Mouse (Mus musculus) kidney, adult 18-20 months (tissue): ENCODE results near the gene Gm17018.
"Not testable (repeated sequence)": the region's sequence is repeated elsewhere in the genome, so short reads cannot be mapped to it uniquely, and the experiment has no call there.

Experiments
- DNase-seq: peaks from one replicate; pipeline ENCODE4 v3.0.0; 2021

The Gm17018 gene

GRCm38 (mm10) chr19:45560153-45560890, at the start of gene Gm17018, which contains the start of gene Poll:
Gm17018 (plus strand) TSS chr19:45560615.
Poll (minus strand) TSS chr19:45560531.
- DNase-seq, result peak; percentile 83

GRCm38 (mm10) chr19:45510680-45511079, 49.7 kb upstream of the Gm17018 start:
- no peak for DNase-seq

GRCm38 (mm10) chr19:45511406-45511805, 49.0 kb upstream of the Gm17018 start:
- no peak for DNase-seq

- DNase-seq, result no peak
Measured at GRCm38 (mm10) chr19:45515341-45515740, 45.1 kb upstream of the Gm17018 start.

- no peak for DNase-seq
Measured at GRCm38 (mm10) chr19:45516264-45516663, 44.2 kb upstream of the Gm17018 start.

- no peak for DNase-seq
Measured at GRCm38 (mm10) chr19:45527382-45527781, 33.0 kb upstream of the Gm17018 start.

GRCm38 (mm10) chr19:45527931-45528534, 32.4 kb upstream of the Gm17018 start:
- DNase-seq, result no peak

- DNase-seq, result no peak
Measured at GRCm38 (mm10) chr19:45529294-45529693, 31.1 kb upstream of the Gm17018 start.

- no peak for DNase-seq
Measured at GRCm38 (mm10) chr19:45530200-45530995, 30.0 kb upstream of the Gm17018 start.

- no peak for DNase-seq
Measured at GRCm38 (mm10) chr19:45531554-45531953, 28.9 kb upstream of the Gm17018 start.

GRCm38 (mm10) chr19:45533617-45534016, 26.8 kb upstream of the Gm17018 start:
- DNase-seq, result no peak

- DNase-seq, result no peak
Measured at GRCm38 (mm10) chr19:45535214-45535735, 25.1 kb upstream of the Gm17018 start.

GRCm38 (mm10) chr19:45535929-45536328, 24.5 kb upstream of the Gm17018 start:
- DNase-seq, result no peak

- peak; percentile 78 for DNase-seq
Measured at GRCm38 (mm10) chr19:45537505-45537904, 22.9 kb upstream of the Gm17018 start.

- DNase-seq, result no peak
Measured at GRCm38 (mm10) chr19:45540657-45541408, 19.6 kb upstream of the Gm17018 start.

- peak; percentile 15 for DNase-seq
Measured at GRCm38 (mm10) chr19:45541409-45542041, 18.9 kb upstream of the Gm17018 start.

GRCm38 (mm10) chr19:45542061-45542460, 18.4 kb upstream of the Gm17018 start:
- no peak for DNase-seq

- no peak for DNase-seq
Measured at GRCm38 (mm10) chr19:45544152-45544924, 16.1 kb upstream of the Gm17018 start.

- peak; percentile 84 for DNase-seq
Measured at GRCm38 (mm10) chr19:45544925-45545321, 15.5 kb upstream of the Gm17018 start.

- not testable (repeated sequence) for DNase-seq
Measured at GRCm38 (mm10) chr19:45548196-45548595, 12.2 kb upstream of the Gm17018 start.
